Mouse (Mus musculus): ENCODE results near the gene Zbtb7b. TPM values are rescaled to one million over a fixed set of nuclear protein-coding genes. Genes with fewer than 3 reads are reported as not detected.

Zbtb7b gene
- polyA plus RNA-seq, 1 experiment = 46.9 TPM

DNA sequence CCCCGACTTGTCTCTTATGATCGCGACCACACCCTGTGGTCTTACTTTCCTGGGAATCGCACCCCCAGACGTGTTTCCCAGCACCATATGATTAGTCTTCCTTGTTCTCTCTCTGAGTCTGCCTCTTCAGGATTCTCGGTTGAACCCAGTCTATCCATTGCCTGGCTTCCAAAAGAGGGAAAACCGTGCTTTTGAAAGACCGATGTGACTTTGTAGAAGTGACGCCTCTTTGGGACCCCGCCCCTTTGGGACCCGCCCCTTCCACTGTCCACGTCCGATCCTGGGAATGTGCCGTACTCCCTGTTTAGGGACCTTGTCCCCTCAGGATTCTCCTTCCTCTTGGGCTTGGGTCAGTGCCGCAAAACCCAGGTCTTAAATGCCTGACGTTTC is 24.3 kb upstream of the Zbtb7b start:
- H3K4me1 ChIP-seq (ENCODE audit: control insufficient read depth, insufficient read depth, low read length) = 0 out of 2 replicates have a peak, but pooled peaks cover 4% of the 10 kb centered on the region

DNA sequence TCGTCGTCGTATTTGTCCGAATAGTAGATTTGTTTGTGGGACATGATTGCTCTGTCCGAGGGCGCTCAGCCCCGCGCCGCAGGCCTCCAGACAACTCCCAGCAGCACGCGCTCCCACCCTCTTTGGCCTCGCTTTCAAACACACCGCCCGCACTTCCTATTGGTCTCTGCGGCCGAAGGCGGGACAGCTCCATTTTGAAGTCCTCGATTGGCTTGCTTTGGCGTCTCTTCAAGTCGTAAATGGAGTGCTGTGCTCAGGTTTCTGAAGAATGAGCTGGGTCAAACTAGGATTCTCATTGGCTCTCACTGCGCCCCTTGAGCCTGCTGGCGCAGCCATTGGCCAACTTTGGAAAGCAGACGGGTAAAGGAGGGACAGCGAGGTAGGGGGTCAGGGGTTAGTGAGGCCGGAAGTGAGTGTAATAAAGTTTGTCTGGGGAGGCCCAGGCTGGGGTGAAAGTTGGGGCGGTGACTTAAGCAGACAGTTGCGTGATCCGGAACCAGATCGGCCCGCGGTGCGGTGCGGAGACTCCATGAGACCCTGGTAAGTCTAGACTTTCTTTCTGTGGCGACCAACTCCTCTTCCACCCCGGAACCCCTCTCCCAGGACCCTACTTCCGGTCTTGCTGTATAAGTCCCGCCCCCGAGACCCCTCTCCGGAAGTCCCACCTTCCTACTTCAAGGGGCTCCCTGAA is 23.7 kb upstream of the Zbtb7b start, which contains the start of the genes Cks1b and Shc1:
Gene Cks1b, minus strand, starts transcription at position 214 of the 691 bp plus-strand sequence.
Gene Shc1, plus strand, starts transcription at position 274 of the 691 bp plus-strand sequence.
- TF ChIP-seq CTCF (IDR thresholded peaks at IDR 0.05; ENCODE audit: borderline replicate concordance, insufficient read depth, low read length) (no peak), POLR2A (IDR thresholded peaks at IDR 0.05; ENCODE audit: low read depth, low read length) (peak; percentile 39)
- H3K27ac ChIP-seq (ENCODE audit: insufficient read depth, low read length) = peak within 1 kb of the TSS; percentile 99
- peak within 1 kb of the TSS; percentile 95 for H3K4me3 ChIP-seq (ENCODE audit: insufficient read depth, low read length)
- 0 out of 2 replicates have a peak, but pooled peaks cover 4% of the 10 kb centered on the region for H3K4me1 ChIP-seq (ENCODE audit: control insufficient read depth, insufficient read depth, low read length)

More for the DNA sequence above, 24.3 kb upstream of the Zbtb7b start:
- Histone ChIP-seq H3K4me3 (ENCODE audit: insufficient read depth, low read length) (peak overlapping the region; percentile 71), H3K27ac (ENCODE audit: insufficient read depth, low read length) (peak overlapping the region; percentile 99)
- peak; percentile 89 for TF ChIP-seq POLR2A (IDR thresholded peaks at IDR 0.05; ENCODE audit: low read depth, low read length)
- no peak for TF ChIP-seq CTCF (IDR thresholded peaks at IDR 0.05; ENCODE audit: borderline replicate concordance, insufficient read depth, low read length)

DNA sequence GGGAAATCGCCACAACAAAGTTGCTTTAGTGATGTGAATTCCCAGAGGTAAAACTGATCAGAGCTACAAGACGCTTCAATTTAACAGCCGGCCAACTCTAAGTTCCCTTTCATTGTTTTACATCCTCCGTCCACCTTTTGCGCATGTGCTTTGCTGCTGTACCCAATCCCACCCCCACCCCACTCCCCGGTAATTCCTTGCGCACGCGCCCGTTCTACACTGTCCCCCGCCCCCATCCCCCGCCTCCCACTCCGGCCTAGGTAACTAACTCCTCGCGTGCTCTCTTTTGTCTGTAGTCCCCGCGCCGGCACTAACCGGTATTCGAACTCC is 23.2 kb upstream of the Zbtb7b start:
- 0 out of 2 replicates have a peak, but pooled peaks cover 4% of the 10 kb centered on the region for H3K4me1 ChIP-seq (ENCODE audit: control insufficient read depth, insufficient read depth, low read length)
- peak; percentile 38 for TF ChIP-seq POLR2A (IDR thresholded peaks at IDR 0.05; ENCODE audit: low read depth, low read length)
- TF ChIP-seq CTCF (IDR thresholded peaks at IDR 0.05; ENCODE audit: borderline replicate concordance, insufficient read depth, low read length) = no peak
- H3K4me3 ChIP-seq (ENCODE audit: insufficient read depth, low read length) = peak overlapping the region; percentile 95
- H3K27ac ChIP-seq (ENCODE audit: insufficient read depth, low read length) = peak overlapping the region; percentile 87

DNA sequence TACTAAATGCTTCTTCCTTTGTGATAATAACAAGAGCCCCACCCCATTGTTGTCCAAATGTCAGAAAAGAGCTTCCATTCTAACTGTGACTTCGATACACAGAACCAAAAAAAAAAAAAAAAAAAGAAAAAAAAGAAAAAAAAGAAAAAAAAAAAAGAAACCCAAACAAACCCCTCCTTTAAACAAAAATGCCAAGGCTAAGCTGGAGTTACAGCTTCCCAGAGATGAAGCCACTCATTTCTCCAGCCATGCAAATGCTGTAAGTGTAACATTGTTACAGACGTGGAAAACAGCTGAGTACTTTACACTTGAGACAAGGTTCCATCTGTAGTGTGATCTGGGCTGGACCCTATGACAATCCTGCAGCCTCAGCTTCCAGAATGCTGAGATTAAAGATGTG is 22.6 kb upstream of the Zbtb7b start:
- Histone ChIP-seq H3K4me1 (ENCODE audit: control insufficient read depth, insufficient read depth, low read length) (0 out of 2 replicates have a peak, but pooled peaks cover 4% of the 10 kb centered on the region), H3K27ac (ENCODE audit: insufficient read depth, low read length) (peak overlapping the region; percentile 87), H3K4me3 (ENCODE audit: insufficient read depth, low read length) (peak overlapping the region; percentile 95)
- TF ChIP-seq POLR2A (IDR thresholded peaks at IDR 0.05; ENCODE audit: low read depth, low read length) (0 out of 2 replicates have a peak, but pooled peaks have one; percentile 35), CTCF (IDR thresholded peaks at IDR 0.05; ENCODE audit: borderline replicate concordance, insufficient read depth, low read length) (no peak)

DNA sequence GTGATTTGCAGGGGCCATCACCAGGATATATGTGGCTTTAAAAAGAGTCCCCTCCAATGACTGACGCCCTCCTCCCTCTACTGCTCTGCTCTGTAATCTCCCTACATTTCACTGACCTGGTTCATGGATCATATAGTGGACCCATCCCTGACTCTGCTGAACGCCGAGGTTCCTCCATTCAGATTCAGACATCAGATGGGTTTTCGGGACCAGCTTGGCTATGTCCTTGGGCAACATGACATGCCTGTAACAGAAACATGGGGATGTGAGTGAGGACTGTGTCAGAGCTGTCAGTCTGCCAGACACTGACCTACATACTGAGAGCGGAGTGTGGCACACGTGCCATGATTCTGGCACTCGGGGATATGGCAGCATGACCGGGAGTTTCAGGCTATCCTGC is 21.6 kb upstream of the Zbtb7b start:
- Histone ChIP-seq H3K27ac (ENCODE audit: insufficient read depth, low read length) (no peak overlapping the region), H3K4me1 (ENCODE audit: control insufficient read depth, insufficient read depth, low read length) (0 out of 2 replicates have a peak, but pooled peaks cover 4% of the 10 kb centered on the region), H3K4me3 (ENCODE audit: insufficient read depth, low read length) (0 out of 2 replicates have a peak overlapping the region, but pooled peaks have one; percentile 29)
- TF ChIP-seq CTCF (IDR thresholded peaks at IDR 0.05; ENCODE audit: borderline replicate concordance, insufficient read depth, low read length) = no peak
- TF ChIP-seq POLR2A (IDR thresholded peaks at IDR 0.05; ENCODE audit: low read depth, low read length) = no peak

DNA sequence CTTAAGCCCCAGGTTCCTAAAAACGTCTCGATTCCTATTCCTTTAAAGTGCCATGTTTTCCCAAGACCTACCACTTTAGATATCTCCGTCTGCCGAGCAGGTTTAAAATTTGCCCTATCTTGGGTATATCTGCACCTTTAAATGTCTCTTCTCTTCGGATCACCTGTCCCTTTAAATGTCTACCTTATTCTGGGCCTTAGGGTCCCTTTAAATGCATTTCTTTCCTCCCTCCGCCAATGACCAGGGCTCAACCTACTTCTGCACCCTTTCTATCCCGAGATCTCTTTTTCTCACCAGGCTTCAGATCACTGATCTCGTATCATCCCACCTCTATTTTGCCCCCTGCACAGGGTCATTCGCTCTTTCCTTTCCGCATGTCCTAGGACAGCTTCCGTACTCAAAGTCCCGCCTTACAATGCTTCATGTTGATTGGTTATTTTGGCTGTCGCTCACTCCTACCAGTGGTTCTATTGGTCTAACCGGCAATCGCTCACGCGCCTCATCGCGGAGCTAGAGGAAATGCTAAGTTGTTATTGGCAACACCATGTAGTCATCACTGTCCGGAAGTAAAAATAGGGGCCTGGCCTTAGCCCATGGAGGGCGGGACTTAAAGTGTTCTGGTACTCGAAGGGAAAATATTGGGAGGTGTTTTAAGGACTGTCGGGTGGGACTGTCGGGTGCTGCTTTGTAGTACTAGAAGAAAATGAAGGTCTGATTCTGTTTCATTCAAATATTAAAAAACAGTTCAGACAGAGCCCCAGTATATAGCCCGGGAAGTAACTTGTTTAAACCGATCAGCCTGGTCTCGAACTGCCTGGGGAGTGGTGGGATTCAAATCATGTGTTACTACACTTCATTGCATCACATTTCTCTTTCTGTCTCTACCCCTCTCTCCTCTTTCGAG is 17.2 kb upstream of the Zbtb7b start, which contains the start of gene Flad1:
Gene Flad1, minus strand, starts transcription at position 381 of the 904 bp plus-strand sequence.
- peak within 1 kb of the TSS; percentile 78 for H3K4me3 ChIP-seq (ENCODE audit: insufficient read depth, low read length)
- H3K4me1 ChIP-seq (ENCODE audit: control insufficient read depth, insufficient read depth, low read length) = 0 out of 2 replicates have a peak, but pooled peaks cover 5% of the 10 kb centered on the region
- H3K27ac ChIP-seq (ENCODE audit: insufficient read depth, low read length) = peak within 1 kb of the TSS; percentile 9; the same call in 1 of the 2 replicates
- TF ChIP-seq POLR2A (IDR thresholded peaks at IDR 0.05; ENCODE audit: low read depth, low read length) (peak; percentile 45), CTCF (IDR thresholded peaks at IDR 0.05; ENCODE audit: borderline replicate concordance, insufficient read depth, low read length) (no peak)

DNA sequence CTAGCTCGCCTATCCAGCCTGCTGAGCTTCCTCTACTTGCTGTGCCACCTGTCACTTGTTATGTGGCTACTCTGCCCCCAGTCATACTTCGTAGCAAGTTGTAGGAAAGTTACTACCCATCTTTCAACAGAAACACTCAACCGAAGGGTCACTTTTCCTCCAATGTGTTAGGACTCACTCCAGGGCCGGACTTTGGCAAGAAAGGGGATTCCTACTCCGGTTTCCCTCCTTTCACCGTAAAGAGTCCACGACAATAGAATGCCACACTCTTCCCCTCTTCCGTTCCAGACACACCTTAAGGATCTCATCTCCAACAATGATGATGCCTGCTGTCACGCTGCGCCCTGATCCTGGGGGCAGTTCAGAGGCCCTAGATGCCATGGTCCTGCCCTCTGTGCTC is 16.3 kb upstream of the Zbtb7b start:
- peak overlapping the region; percentile 78 for H3K4me3 ChIP-seq (ENCODE audit: insufficient read depth, low read length)
- no peak overlapping the region for H3K27ac ChIP-seq (ENCODE audit: insufficient read depth, low read length)
- TF ChIP-seq POLR2A (IDR thresholded peaks at IDR 0.05; ENCODE audit: low read depth, low read length) (no peak), CTCF (IDR thresholded peaks at IDR 0.05; ENCODE audit: borderline replicate concordance, insufficient read depth, low read length) (no peak)
- 0 out of 2 replicates have a peak, but pooled peaks cover 5% of the 10 kb centered on the region for H3K4me1 ChIP-seq (ENCODE audit: control insufficient read depth, insufficient read depth, low read length)

DNA sequence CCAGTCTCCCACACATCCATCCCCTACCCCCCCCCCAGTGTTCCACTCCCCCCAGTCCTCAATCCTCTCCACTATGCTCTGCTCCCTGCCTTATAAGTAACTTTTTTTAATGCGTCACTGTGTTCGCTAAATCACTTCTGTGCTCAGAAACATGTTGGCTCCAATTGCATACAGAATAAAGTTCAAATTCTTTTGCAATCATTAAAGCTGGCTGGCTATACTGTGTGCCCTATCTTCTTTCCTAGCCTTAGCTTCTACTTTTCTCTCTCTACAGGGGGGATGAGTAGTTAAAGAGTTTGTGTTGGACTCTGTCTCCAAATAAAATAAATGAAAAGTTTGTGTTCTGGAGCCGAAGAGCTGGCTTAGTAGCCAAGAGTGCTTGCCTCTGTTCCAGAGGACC is 15.1 kb upstream of the Zbtb7b start:
- Histone ChIP-seq H3K4me1 (ENCODE audit: control insufficient read depth, insufficient read depth, low read length) (0 out of 2 replicates have a peak, but pooled peaks cover 5% of the 10 kb centered on the region), H3K27ac (ENCODE audit: insufficient read depth, low read length) (no peak overlapping the region), H3K4me3 (ENCODE audit: insufficient read depth, low read length) (no peak overlapping the region)
- TF ChIP-seq CTCF (IDR thresholded peaks at IDR 0.05; ENCODE audit: borderline replicate concordance, insufficient read depth, low read length) (no peak), POLR2A (IDR thresholded peaks at IDR 0.05; ENCODE audit: low read depth, low read length) (no peak)

DNA sequence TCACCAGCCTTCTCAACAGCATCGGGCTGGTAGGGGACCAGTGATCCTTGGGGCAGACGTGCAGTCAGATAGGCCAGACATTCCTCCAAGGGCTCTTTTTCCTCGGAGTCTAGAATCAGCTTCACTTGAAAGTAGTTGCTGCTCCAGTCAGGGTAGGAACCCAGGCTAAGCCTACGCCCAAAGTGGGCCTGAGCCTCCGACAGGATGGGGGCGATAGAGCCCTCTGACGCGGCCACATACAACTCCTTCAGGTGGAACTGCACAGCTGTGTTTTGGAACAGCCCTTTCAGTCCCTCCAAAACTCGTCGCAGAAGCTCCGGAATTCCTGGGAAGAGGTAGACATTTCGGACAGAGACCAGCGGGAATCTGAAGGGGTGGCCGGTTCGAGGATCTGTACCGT is 13.9 kb upstream of the Zbtb7b start:
- no peak for TF ChIP-seq CTCF (IDR thresholded peaks at IDR 0.05; ENCODE audit: borderline replicate concordance, insufficient read depth, low read length)
- no peak for TF ChIP-seq POLR2A (IDR thresholded peaks at IDR 0.05; ENCODE audit: low read depth, low read length)
- Histone ChIP-seq H3K4me1 (ENCODE audit: control insufficient read depth, insufficient read depth, low read length) (0 out of 2 replicates have a peak, but pooled peaks cover 5% of the 10 kb centered on the region), H3K27ac (ENCODE audit: insufficient read depth, low read length) (no peak overlapping the region), H3K4me3 (ENCODE audit: insufficient read depth, low read length) (no peak overlapping the region)

Data from embryonic fibroblast, embryonic 13.5 days (primary cell).